Mouse (Mus musculus): ENCODE results near the gene Col4a6. TPM values are rescaled to one million over a fixed set of nuclear protein-coding genes. Genes with fewer than 3 reads are reported as not detected.

The Col4a6 gene
- polyA plus RNA-seq, 1 experiment from 2014 or later: 0.84 TPM

DNA sequence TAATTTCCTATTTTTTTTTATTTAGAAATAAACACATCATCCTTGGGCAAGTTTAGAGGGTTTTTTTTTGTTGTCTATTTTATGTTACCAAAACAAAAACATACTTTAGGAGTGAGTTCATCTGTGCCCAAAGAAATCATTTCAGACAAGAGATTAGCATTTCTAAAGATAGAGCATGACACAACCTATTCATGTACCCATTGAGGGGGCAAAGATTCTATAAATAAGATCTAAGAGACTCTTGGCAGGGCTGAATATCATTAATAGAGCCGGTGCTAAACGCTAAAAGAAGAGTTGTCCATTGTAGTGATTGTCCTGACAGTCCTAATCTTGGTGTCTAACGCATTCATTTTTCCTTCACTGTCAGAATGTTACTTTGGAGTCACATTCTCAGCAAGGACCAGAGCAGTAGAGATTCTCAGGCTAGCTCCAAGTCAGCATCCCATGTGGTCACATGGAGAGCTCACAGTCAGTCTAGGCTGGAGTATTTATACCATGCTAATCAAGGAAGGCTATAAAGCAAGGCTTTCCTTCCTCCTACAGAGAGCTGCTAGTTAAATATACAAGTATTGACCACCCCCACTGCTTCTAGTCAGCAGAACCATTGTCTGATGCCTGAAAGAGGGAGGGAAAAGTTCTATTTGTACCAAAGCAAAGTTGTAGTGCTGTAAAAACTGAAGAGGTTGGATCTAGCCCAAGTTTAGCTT is 88.3 kb downstream of the Col4a6 start:
- Histone ChIP-seq H3K27ac (no peak overlapping the region), H3K9ac (replicated peaks) (no peak overlapping the region), H3K36me3 (no peaks in the 10 kb centered on the region), H3K27me3 (peaks cover 29% of the 10 kb centered on the region), H3K4me1 (replicated peaks) (no peaks in the 10 kb centered on the region), H3K9me3 (no peaks in the 10 kb centered on the region), H3K4me3 (replicated peaks) (no peak overlapping the region), H3K4me2 (no peak overlapping the region)
- WGBS: 85% methylated on average over 3 of the region's 3 CpGs
- ATAC-seq (ENCODE audit: insufficient number of reproducible peaks, insufficient read depth, low FRiP score, low TSS enrichment, low read depth): no peak

DNA sequence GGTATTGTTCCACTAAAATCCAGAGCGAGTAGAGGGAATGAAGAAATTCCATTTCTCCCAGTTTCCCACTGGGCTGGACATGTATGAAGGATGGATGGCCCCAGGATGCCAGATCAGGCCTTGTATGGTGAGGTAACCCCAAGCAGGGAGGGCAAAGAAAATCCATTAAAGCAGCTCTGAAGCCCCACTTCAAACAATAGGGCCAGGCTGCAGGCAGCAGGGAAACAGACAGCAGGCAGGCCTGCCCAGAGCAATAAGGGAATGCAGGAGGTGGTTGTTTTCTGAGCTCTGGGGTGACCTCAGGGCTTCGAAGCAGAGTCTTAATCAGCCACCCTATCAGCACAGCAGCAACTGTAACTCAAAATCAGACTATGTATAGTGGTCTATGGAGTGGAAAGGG is 89.2 kb downstream of the Col4a6 start:
- H3K4me1 ChIP-seq (replicated peaks): no peaks in the 10 kb centered on the region
- H3K4me3 ChIP-seq (replicated peaks): no peak overlapping the region
- H3K4me2 ChIP-seq: no peak overlapping the region
- H3K27ac ChIP-seq: no peak overlapping the region
- no peaks in the 10 kb centered on the region for H3K36me3 ChIP-seq
- WGBS: 64% methylated on average over 2 of the region's 2 CpGs
- peaks cover 27% of the 10 kb centered on the region for H3K27me3 ChIP-seq
- H3K9ac ChIP-seq (replicated peaks): no peak overlapping the region
- ATAC-seq (ENCODE audit: insufficient number of reproducible peaks, insufficient read depth, low FRiP score, low TSS enrichment, low read depth): no peak
- H3K9me3 ChIP-seq: no peaks in the 10 kb centered on the region

DNA sequence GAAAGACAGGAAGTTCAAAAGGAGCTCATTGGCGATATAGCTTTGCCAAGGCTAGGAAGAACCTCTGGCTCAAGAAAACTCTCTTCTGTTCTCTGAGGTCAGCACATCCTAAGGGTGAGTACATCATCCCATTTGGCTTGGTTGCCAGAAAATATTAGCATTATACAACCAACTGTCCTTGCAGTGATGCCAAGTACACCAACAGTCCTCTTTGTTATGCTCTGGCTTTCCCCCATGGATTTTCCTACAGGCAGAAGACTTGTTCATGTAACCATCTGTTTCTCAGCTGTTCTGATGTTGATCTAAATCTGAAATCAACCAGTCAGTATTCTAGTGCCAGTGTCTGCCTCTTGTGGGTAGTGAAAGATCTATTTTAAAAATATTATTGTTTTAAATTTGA is 103.6 kb downstream of the Col4a6 start:
- H3K9ac ChIP-seq (replicated peaks): no peak overlapping the region
- H3K27me3 ChIP-seq: peaks cover 8% of the 10 kb centered on the region; the same call in 1 of the 2 replicates

DNA sequence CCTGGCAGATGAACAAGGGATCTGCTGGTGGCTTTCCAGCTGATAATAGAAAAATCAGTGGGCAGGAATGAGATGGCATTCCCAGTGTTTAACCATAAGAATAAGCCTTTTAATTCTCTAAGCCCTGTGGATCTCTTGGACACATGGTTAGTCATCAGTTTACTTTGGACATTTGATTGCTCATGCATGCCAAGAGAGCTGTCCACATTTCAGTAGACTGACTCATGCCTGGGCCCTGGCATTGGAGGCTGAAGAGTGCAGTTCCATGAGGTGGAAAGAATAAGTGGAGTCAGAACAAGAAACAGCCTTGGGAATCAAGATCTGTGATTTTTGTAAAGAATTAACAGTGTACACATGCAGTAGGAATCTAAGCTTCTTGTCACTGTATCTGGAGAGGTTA is 110.5 kb downstream of the Col4a6 start:
- H3K4me2 ChIP-seq: no peak overlapping the region
- H3K9me3 ChIP-seq: no peaks in the 10 kb centered on the region
- no peak overlapping the region for H3K9ac ChIP-seq (replicated peaks)
- 0 out of 2 replicates have a peak, but pooled peaks cover 7% of the 10 kb centered on the region for H3K27me3 ChIP-seq
- no peaks in the 10 kb centered on the region for H3K36me3 ChIP-seq
- ATAC-seq (ENCODE audit: insufficient number of reproducible peaks, insufficient read depth, low FRiP score, low TSS enrichment, low read depth): no peak
- no peaks in the 10 kb centered on the region for H3K4me1 ChIP-seq (replicated peaks)
- H3K27ac ChIP-seq: no peak overlapping the region
- H3K4me3 ChIP-seq (replicated peaks): no peak overlapping the region

More for the DNA sequence above, 103.6 kb downstream of the Col4a6 start:
- 76% methylated on average over 1 of the region's 1 CpGs for WGBS
- no peak for ATAC-seq (ENCODE audit: insufficient number of reproducible peaks, insufficient read depth, low FRiP score, low TSS enrichment, low read depth)
- Histone ChIP-seq H3K4me3 (replicated peaks) (no peak overlapping the region), H3K4me1 (replicated peaks) (no peaks in the 10 kb centered on the region), H3K27ac (no peak overlapping the region), H3K9me3 (no peaks in the 10 kb centered on the region), H3K36me3 (no peaks in the 10 kb centered on the region), H3K4me2 (no peak overlapping the region)

DNA sequence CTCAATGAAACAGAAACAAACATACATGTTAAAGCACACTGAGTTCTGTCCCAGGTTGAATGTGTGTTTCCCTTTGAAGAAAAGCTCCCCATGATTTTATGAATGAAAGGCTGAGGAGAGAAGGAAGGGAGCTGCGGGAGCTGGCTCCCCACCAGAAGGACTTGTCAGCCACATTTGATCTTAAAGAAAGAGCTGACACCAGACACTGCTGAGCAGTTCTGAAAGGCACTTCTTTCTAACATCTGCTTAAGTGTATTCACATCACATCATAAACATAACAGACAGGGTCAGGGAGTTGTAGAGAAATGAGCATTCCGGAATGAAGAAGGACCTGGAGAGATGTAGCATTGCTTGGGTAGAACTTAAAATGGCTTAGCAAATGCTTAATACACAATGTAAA is 132.5 kb downstream of the Col4a6 start:
- H3K27me3 ChIP-seq: peaks cover 5% of the 10 kb centered on the region; the same call in 1 of the 2 replicates
- no peak overlapping the region for H3K4me3 ChIP-seq (replicated peaks)
- no peaks in the 10 kb centered on the region for H3K36me3 ChIP-seq
- no peaks in the 10 kb centered on the region for H3K4me1 ChIP-seq (replicated peaks)
- 76% methylated on average over 2 of the region's 2 CpGs for WGBS
- H3K9me3 ChIP-seq: 0 out of 2 replicates have a peak, but pooled peaks cover 4% of the 10 kb centered on the region
- no peak overlapping the region for H3K27ac ChIP-seq
- H3K9ac ChIP-seq (replicated peaks): no peak overlapping the region
- no peak overlapping the region for H3K4me2 ChIP-seq
- ATAC-seq (ENCODE audit: insufficient number of reproducible peaks, insufficient read depth, low FRiP score, low TSS enrichment, low read depth): no peak

DNA sequence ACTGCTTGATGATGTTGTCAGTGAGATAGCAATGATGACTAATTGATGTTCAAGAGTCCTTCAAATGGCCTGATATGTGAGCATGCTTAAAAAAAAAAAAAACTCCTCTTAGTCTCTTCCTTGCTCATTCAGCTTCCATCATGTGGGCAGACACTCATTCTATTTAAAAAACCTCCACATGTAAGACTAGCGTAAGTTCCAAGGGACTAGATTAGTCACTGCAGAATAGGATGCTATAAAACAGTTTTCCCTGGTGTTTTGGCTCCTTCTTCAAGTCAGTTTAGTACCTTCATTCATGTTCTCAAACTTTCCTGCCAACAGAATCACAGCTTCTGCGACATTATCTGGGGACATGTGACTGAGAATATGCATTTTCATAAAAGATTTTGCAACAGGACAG is 145.8 kb downstream of the Col4a6 start:
- H3K27ac ChIP-seq: no peak overlapping the region
- no peaks in the 10 kb centered on the region for H3K36me3 ChIP-seq
- no peak for ATAC-seq (ENCODE audit: insufficient number of reproducible peaks, insufficient read depth, low FRiP score, low TSS enrichment, low read depth)
- 89% methylated on average over 2 of the region's 2 CpGs for WGBS
- H3K4me2 ChIP-seq: no peak overlapping the region
- H3K4me1 ChIP-seq (replicated peaks): no peaks in the 10 kb centered on the region
- H3K9me3 ChIP-seq: no peaks in the 10 kb centered on the region
- no peak overlapping the region for H3K9ac ChIP-seq (replicated peaks)
- peaks cover 25% of the 10 kb centered on the region for H3K27me3 ChIP-seq
- H3K4me3 ChIP-seq (replicated peaks): no peak overlapping the region

DNA sequence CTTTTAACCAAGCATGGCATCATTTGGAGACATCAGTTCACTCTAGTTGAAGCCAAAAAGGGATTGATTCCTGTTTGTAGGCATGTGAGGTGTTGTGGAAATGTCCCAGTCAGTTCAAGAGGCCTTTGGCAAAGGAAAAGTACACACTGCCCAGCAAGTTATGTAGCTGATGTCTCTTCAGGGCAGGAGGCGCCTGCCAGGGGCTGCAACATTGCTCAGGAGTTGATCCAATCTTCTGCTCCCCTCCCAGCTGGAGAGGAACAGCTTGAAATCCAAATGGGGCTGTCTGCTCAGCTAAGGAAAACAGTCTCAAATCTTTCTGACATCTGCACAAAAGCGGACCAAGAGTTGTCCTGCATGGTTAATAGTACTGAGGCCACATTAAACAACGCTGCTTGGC is 149.7 kb downstream of the Col4a6 start:
- H3K9ac ChIP-seq (replicated peaks): no peak overlapping the region
- 75% methylated on average over 3 of the region's 3 CpGs for WGBS
- no peaks in the 10 kb centered on the region for H3K9me3 ChIP-seq
- no peaks in the 10 kb centered on the region for H3K36me3 ChIP-seq
- H3K4me2 ChIP-seq: no peak overlapping the region
- peaks cover 34% of the 10 kb centered on the region for H3K27me3 ChIP-seq
- no peak for ATAC-seq (ENCODE audit: insufficient number of reproducible peaks, insufficient read depth, low FRiP score, low TSS enrichment, low read depth)
- no peak overlapping the region for H3K4me3 ChIP-seq (replicated peaks)
- H3K4me1 ChIP-seq (replicated peaks): no peaks in the 10 kb centered on the region
- no peak overlapping the region for H3K27ac ChIP-seq

DNA sequence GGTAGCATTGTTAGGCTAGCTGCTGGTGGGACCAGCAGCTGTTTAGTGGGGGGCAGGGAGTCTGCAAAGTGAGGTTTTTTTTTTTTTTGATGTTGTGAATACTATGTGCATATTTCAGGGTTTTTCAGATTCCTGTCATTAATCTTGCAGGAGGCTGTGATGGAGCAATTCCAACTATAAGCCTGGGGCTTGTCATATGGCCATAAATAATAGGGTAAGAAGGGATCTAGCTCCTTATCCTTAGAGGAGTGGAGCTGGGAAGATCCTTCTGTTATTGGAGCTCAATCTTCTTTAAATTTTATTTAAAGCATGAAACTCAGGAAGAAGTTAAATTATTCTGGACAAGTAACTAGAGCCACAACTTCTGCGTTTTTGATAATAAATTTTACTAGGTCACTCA is 157.7 kb downstream of the Col4a6 start:
- H3K27me3 ChIP-seq: peaks cover 20% of the 10 kb centered on the region
- H3K9me3 ChIP-seq: no peaks in the 10 kb centered on the region
- 52% methylated on average over 1 of the region's 1 CpGs for WGBS
- H3K9ac ChIP-seq (replicated peaks): no peak overlapping the region
- no peak for ATAC-seq (ENCODE audit: insufficient number of reproducible peaks, insufficient read depth, low FRiP score, low TSS enrichment, low read depth)
- H3K27ac ChIP-seq: no peak overlapping the region
- H3K4me2 ChIP-seq: no peak overlapping the region
- no peaks in the 10 kb centered on the region for H3K36me3 ChIP-seq
- no peak overlapping the region for H3K4me3 ChIP-seq (replicated peaks)
- H3K4me1 ChIP-seq (replicated peaks): no peaks in the 10 kb centered on the region

DNA sequence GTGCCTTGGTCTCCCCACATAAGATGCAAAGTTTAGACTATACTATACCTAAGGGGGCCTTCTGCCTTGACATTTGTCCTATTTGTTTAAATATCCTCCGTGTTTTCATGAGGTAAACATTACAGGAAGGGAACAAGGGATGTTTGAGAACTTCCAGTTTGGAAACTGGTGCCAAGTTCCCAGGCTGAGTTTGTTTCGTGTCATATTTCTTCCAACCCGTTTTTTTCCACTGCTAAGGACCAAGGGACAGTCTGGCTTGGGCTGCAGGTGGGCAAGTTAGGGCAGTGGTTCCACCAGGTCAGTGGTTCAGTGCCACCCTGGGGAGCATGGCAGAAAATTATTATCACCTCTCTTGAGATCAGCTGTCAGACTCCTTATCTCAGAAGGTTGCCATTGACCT is 158.1 kb downstream of the Col4a6 start:
- Histone ChIP-seq H3K4me2 (no peak overlapping the region), H3K27ac (no peak overlapping the region), H3K36me3 (no peaks in the 10 kb centered on the region), H3K27me3 (peaks cover 19% of the 10 kb centered on the region), H3K4me1 (replicated peaks) (no peaks in the 10 kb centered on the region), H3K4me3 (replicated peaks) (no peak overlapping the region), H3K9ac (replicated peaks) (no peak overlapping the region), H3K9me3 (no peaks in the 10 kb centered on the region)
- no peak for ATAC-seq (ENCODE audit: insufficient number of reproducible peaks, insufficient read depth, low FRiP score, low TSS enrichment, low read depth)
- WGBS: 55% methylated on average over 3 of the region's 3 CpGs

DNA sequence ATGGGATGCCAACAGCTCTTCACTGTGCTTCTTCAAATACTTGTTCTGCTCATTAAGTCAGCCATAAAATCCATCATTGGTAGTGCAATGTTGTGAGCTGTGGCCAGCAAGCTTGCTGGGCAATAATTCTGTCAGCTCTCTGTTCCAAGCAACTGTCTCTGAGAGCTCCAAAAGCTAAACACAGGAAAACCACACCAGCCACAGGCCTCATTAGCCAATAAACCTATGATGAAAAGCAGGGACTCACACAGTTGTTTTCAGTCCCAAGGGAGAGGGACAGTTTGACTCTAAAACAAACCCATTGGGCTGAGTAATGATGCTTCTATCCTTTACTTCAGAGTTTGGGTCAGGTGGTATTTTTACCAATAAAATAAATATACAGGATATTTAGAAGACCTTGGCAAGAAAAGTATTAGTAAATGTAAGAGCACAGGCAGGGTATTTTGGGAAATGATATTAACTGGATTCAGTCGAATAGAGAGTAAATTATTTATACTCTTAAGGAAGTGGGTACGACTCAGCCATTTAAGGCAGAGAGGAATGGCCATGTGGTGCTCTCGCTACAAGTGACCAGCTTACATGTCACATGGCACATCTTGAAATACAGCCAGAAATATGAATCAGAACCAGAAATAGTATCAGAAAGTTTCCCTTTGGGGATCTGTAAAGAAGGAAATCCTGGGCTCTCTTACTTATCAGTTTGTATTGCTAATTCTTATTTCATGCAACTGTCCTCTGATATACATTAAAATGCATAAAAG is 181.0 kb downstream of the Col4a6 start:
- WGBS: 71% methylated on average over 3 of the region's 3 CpGs
- H3K27me3 ChIP-seq: peaks cover 9% of the 10 kb centered on the region
- H3K9me3 ChIP-seq: no peaks in the 10 kb centered on the region
- no peak for ATAC-seq (ENCODE audit: insufficient number of reproducible peaks, insufficient read depth, low FRiP score, low TSS enrichment, low read depth)
- no peaks in the 10 kb centered on the region for H3K36me3 ChIP-seq
- no peak overlapping the region for H3K9ac ChIP-seq (replicated peaks)
- H3K4me3 ChIP-seq (replicated peaks): no peak overlapping the region
- H3K4me2 ChIP-seq: no peak overlapping the region
- no peaks in the 10 kb centered on the region for H3K4me1 ChIP-seq (replicated peaks)
- H3K27ac ChIP-seq: no peak overlapping the region

DNA sequence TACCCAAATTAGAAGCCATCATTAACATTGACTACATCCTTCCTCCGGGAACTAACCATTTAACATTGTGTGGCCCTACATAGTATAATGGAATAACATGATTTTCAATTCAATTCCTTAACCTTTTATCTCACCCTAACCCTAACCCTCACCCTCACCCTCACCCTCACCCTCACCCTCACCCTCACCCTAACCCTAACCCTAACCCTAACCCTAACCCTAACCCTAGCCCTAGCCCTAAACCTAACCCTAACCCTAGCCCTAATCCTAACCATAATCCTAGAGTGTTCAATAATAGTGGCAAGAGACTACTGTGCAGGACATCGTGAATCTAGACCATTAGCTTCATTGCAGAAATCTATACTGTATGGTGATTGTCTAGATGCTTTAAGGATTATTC is 197.5 kb downstream of the Col4a6 start:
- Histone ChIP-seq H3K4me1 (replicated peaks) (no peaks in the 10 kb centered on the region), H3K36me3 (no peaks in the 10 kb centered on the region), H3K4me2 (no peak overlapping the region), H3K9ac (replicated peaks) (no peak overlapping the region), H3K27ac (no peak overlapping the region), H3K4me3 (replicated peaks) (no peak overlapping the region), H3K27me3 (peaks cover 12% of the 10 kb centered on the region; the same call in 1 of the 2 replicates), H3K9me3 (no peaks in the 10 kb centered on the region)
- no peak for ATAC-seq (ENCODE audit: insufficient number of reproducible peaks, insufficient read depth, low FRiP score, low TSS enrichment, low read depth)
- WGBS: 90% methylated on average over 2 of the region's 2 CpGs
